Mouse (Mus musculus): ENCODE measurements around the gene Fhit.

DNA sequence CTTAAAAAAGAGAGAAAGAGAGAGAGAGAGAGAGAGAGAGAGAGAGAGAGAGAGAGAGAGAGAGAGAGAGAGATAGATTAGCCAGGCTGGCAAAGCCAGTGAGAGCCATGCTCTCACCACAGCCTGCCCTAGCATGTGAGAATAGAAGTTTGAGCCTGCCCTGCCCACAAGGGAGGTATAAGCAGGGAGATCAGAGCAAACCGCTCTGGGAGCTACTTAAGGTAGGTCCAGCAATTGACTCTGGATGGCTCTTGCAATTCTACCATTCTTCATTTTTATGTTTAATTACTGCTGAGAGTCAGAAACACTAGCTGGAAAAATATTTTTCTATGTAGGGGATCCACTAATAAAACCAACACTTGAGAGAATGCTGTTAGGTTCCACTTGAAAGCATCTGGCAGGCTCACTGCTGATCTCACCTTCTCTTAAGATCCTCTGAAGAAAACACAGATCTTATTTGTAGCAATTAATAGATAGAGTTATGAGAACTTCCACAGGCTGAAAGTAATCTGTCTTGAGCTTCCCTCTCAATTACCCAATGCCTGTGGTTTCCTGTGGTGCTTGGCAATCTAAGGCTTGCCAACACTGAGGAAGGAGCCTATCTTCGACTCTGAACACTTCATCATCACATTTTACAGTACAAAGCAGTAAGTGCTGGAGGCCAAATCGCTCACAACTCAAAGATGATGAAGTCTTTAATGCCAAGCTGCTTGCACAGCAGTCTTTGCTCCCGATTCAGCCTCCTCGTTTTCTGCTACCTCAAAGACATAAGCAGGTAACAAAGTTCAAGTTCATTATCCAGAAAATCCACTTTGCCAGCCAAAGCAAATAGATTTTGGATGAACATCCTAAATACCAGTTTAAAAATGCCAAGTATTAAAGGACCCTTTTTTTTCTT is 793.8 kb downstream of the Fhit start:
- no peak for TF ChIP-seq POLR2A (IDR thresholded peaks at IDR 0.05; ENCODE audit: low read depth, low read length)
- no peak for TF ChIP-seq CTCF (IDR thresholded peaks at IDR 0.05; ENCODE audit: extremely low read depth, insufficient read length, insufficient replicate concordance, low read depth, low read length)

Data from small intestine, adult 2 months (tissue).